Mouse (Mus musculus) cerebellum, adult 18-20 months (tissue): ENCODE data around the gene Zfp652.

Experiments used
- DNase-seq, 2 experiments: peaks; one replicate each; pipeline ENCODE4 v3.0.0; 2021

Zfp652 gene

DNA sequence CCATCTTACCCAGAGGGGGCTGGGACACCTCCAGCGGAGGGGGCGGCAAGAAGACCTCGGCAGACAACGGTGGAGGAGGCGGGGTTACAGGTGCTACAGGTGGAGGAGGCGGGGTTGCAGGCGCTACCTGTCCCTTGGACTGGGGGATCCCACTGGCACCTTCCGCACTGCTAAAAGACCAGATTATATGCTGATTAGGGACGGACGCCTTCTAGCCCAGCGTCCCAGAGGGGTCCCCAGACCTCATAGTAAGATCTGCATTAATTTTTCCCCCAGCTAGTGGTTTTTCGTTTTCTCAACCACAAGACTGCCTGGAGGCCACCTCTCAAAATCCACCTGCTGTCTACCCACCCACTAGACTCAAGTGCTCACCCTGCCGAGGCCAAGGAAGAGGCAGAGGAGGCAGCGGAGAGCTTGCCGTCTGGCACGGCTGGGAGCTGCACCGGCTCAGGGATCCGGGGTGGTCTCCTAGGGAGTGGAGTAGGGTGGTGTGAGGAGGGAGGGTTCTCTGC, 121.2 kb downstream of the Zfp652 start:
- no peak for DNase-seq

DNA sequence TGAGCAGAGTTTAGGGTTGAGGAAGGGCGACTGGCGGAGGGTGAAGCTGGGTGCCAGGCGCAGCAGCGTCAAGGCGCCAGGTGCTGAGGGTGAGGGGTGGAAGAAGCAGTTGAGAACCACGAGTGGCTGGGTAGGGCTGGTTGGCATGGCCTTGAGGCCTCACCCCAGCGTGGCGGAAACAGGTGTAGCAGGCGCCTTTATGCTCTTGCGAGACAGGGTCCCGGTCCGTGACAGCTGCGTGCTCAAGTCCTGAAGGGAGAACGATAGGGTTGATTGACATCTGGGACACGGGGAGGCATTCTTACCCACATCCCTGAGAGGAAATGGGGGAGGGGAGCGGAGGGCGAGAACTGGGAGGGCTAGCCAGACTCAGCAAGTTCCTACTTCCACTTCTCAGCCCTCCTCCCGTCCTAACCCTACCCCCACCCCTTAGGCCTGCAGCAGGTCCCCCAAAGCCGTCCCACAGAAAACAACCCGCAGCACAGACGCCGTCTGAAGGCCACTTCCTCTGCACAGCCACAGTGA, 121.7 kb downstream of the Zfp652 start:
- DNase-seq = no peak

DNA sequence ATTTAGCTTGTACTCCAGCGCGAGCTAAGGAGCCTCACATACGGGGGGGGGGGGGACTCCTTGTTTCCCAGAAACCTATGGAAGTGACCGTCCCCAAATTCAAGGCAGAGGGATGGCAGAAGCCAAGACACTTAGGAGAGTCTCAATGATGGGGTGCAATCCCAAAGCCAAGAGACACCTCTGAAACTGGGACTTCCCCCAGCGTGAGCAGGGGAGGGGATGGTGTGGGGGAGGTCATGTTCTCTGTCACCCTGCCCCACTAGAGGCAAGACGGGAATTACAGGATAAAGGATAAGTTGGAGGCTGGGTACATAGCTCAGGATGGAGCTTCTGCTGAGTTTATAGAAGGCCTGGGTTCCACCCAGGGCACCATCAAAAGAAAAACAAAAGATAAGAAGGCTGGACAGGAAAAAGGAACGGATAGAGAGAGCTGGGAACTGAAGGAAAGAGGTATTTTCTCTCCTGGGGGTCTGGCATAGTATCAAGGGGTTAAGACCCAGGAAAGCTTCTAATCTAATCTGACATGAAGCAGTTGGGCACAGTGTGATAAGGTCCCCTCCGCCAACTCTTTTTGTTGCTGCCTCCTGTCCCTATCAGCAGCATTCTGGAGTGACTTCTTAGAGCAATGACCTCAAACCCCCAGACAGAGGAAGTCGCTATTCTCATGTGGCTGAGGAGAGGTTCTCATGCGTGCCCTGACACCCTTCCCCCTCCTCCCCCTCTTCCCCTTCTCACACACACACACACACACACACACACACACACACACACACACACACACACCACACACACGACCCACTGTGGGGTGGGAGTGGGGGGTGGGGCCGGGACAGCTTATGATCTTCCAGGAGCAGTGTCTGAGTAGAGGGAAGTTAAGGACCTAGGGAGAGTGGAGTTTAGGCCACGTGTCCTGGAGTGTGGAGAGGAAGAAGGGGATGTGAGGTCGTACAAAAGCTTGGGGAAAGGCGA, 122.6 kb downstream of the Zfp652 start:
- DNase-seq = no peak

DNA sequence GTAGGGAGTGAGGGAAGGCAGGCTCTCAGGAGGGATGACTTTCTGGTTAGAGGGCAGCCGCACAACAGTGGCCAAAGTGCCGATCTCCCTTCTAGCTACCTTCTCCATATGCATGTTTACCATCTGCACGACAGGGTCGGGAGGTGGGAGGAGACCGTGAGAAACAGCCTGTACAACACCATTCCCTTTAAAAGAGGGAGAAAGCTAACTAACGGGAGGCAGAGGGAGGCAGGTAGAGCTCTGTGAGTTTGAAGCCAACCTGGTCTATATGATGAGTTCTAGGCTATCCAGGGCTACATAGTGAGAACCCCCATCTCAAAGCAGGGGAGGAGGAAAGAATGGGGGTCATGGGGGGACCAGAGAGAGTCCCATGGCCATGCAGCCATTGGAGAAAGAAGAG, 123.4 kb downstream of the Zfp652 start:
- DNase-seq = no peak

DNA sequence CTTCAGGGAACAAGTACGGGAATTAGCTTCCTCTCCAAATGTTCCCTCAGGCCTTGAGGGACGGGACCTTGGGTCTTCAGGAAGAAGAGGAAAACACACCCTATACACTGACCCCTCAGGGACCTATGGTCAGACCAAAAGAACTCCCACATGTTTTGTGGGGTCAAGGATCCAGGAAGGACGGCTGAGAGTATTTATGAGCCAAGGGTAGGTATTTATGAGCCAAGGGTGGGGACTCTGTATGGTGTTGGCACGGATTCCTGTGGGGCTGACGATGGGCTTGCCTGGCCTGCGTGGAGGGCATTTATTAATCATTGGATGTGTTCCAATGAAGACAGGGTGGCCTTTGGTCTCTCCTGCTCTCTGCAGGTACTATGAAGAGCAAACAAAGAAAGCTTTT, 124.0 kb downstream of the Zfp652 start:
- no peak for DNase-seq

DNA sequence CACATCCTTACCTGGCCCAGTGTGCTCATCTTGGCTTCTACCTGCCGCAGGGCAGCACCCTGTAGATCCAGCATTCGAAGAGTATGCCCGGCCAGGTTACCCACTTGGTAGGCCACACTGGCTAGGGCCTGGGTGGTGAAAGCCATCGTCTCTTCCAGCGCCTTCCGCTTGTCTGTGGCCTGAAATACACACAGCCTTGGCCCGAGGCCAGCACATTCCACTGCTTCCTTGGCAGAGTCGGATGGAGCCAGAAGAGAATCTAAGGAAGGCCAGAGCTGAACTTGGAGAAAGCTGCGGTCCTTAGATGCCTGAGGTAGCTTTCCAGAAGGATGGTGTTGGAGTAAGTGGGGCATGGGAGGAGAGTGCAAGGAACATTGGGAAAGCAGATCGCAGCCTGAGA, 124.6 kb downstream of the Zfp652 start, which contains the start of gene Gngt2:
TSS of gene Gngt2 (plus strand) at position 158 of the 400 bp plus-strand sequence.
- DNase-seq = peak; percentile 50 to 60

DNA sequence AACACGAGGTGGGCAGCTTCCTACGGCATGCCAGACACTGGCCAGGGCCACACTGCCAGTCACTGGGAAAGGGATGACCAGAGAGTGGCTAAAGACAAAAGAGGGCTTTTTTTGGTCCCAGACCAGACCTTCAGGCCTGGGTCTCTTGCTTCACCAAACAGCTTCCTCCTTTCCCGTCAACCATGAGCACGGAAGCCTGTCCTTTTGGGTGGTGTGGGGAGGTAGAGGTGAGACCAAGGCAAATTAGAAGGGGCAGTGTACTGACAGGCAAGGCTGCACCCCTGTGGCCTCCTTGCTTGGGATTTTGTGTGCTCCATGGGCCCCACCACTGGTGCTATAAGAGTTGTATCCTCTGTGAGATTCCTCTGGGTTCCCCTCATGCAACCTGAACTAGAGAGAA, 126.1 kb downstream of the Zfp652 start:
- no peak for DNase-seq

DNA sequence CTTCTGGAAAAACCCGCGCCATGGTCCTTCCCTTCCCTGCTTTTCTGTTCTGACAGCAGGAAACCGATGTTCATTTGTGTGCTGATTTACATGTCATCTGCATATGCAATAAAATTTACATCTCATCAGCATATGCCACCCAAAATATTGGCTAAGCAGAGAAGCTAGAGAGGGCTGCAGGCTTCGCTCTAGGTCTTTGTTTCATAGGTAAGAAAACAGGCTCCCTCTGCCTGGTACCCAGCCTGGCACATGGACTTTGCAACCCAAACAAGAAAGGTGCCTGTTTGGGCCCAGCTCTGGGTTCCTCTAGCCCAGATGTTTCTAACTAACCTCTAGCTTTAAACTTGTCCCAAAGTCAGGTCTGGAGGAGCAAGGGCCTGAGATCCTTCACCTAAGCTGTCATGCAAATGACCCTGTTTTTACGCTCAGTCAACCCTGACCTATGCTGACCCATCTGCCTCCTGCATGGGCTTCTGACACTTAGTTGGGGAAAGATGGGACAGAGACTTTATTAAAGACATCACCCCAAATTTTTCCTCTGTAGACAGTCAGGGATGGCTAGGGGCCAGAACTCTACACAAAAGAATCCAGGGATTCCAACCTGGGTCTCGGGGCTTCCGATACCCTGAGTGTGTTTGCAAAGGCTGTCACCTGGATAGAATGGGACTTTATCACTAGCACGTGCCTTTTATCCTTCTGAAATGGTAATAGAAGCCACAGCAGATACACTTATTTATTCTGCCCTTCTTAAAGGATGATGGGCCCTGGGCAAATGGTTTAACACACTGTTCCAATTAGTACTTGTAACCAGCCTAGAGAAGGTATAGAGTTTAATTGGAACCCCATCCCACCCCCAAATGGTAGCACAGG, 126.8 kb downstream of the Zfp652 start:
- DNase-seq = no peak

DNA sequence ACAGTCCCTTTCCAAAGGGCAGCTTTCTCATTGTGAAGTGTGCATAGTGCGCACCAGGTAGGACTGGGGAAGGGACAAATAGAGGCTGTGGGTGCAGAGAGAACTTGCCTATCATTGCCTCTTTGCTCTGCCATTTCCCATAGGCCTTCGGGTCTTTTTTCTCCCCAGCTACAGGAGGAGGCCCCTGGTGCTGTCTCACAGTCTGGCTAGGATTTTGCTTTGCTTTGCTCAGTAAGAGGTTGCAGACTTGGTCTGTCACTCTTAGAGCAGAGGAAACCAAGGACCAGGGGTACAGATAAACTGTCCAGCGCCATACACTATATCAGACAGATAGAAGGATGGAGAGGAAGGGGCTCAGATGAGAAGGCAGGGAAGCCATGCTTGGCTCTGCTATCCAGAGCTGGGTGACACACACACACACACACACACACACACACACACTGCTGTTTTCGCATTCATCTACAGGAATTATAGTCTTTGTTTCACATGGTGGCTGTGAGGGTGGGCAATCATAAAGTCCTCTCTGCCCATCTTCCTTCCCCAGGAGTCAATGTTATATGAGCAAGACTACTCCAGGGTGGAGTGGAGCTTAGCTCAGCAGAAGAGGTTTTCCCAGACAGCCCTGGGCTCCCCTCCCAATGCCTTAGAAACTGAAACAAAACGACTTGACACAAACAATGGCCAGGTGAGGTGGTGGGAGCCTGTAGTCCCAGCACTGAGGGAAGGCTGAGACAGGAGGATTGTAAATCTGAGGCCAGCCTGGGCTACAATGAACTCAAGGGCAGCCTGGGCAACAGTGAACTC, 128.4 kb downstream of the Zfp652 start:
- no peak for DNase-seq

DNA sequence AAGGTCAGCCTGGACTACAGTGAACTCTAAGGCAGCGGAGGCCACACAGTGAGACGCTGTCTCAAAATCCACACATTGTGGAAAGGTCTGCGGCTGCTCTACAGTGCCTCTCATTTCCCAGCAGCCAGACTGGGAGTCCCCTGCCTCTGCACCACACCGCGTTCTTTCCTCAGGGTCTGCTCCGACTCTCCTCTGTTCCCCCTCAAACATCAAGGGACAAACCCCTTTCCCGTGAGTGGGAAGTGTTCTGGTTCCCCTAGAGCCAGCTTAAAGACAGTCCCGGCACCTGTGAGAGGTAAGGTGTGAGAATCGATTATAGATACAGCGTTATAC, 129.0 kb downstream of the Zfp652 start:
- DNase-seq = no peak

DNA sequence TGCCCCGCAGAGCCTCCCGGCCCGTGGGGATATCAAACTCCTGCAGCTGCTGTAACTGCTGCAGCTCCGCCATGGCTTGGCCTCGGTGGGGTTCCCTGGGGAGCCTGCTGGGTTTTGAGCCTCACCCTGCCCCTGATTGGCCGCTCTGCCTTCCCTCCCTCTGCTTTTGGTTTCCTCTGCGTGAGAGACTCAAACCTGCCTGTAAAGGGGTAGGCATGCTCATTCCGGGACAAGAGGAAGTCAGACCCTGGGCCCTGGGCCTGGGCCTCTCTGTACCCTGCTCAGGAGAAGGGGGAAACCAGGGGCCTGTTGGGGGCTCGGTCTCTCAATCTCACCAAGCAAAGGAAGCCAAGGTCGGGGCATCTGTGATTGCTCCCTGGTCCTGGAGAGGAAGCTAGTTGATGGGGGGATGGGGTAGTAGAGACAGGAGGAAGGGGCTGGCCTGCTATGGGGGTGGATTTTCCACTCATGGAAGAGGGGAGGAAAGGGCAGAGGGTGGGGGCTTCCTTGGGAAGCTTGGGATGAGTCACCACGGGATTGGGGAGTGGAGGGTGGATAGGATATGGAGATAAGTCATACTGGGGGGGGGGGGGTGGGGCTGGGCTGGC, 129.7 kb downstream of the Zfp652 start, which contains the start of gene Abi3:
TSS of gene Abi3 (minus strand) at position 403 of the 608 bp plus-strand sequence.
- no peak for DNase-seq

DNA sequence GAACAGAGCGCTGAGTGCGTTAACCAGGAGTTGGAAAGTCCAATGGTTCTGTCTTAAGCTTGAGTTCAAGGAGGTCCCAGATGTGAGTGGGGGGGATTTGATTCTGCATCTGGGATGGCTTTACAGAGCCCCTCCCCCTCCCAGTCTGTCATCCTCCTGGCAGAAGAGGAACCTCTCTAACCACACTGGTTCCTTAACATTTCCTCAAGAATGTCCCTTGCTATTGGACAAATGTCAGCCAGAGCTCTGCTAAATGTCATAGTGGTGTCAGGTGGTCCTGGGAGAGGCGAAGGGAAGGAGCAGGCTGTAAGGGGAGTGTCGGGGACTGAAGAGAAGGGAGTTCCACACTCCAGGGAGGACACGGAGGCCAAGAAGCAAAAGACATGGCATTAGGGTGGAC, 130.5 kb downstream of the Zfp652 start:
- DNase-seq = no peak

DNA sequence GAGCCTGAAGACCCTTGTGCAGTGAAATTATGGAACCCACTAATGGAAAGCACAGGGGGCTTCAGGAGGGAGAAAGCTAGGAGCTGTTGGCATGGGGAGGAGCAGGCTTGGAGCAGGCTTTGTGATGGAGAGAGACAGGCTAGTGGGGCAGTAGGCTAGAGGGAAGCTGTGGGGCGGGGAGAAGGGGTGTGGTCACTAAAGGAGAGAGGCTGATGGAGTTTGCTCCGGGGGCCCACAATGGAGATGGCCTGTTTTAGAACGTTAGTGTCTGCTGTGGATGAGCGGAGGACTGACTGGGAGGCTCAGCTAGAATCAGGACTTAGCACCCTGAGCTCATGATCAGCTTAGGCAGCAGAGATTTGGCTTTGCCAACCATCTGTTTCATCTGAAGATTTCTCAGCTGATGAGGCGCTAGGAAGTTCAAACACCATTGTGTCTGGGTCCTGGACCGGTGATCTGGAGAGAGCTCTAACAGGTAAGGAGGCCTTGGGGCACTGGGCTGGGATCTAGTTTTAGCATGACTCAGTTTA, 131.0 kb downstream of the Zfp652 start:
- DNase-seq = no peak

DNA sequence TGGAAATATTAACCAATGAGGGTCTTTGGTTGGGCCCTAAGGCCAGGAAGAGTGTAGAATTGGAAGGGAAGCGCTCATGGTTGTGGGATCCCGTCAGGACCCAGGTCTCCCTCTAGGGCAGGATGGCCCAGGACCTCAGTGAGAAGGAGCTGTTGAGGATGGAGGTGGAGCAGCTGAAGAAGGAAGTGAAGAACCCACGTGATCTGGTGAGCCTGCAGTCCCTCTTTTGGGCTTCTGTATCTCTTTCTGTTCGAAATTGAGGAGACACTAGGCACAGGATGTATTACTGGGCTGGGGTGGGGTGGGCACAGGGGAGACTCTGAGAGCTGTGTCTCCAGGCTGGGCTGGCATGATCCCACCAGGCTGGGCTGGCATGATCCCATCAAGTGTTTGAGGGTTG, 132.5 kb downstream of the Zfp652 start:
- DNase-seq = no peak

DNA sequence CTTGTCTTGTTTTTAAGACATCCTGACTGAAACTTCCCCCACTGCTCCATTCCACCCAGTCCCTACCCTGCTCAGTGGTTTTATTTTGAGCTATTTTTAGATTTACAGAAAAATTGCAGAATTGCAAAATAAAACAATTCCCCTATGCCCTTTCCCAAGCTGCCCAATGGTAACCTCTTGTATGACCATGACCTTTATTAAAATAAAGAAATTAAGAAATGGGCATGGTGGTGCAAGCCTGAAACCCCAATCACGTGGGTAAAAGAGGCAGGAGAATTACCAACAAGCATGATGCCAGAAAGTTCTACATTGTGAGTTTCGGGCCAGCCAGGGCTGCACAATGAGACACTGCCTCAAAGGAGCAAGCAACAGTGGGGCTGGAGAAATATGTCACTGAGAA, 138.4 kb downstream of the Zfp652 start:
- DNase-seq = no peak

DNA sequence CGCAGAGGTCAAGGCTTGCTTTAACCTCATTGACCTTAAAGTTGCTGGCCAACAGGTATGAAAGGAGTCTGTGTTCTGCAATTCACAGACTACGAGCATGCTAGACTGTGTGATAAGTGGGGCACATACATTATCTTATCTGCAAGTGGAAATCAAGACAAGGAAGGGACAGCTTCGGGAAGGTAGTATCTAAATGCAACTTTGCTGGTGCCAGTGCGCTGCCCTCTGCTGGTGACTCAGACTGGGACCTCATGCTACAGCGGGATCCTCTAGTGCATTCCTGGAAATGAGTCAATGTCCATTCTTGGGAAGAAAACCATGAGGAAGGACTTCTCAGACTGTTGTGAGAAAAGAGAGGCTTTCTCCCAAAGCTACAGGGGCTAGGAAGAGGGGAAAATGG, 141.2 kb downstream of the Zfp652 start:
- peak; percentile 70 to 73 for DNase-seq

DNA sequence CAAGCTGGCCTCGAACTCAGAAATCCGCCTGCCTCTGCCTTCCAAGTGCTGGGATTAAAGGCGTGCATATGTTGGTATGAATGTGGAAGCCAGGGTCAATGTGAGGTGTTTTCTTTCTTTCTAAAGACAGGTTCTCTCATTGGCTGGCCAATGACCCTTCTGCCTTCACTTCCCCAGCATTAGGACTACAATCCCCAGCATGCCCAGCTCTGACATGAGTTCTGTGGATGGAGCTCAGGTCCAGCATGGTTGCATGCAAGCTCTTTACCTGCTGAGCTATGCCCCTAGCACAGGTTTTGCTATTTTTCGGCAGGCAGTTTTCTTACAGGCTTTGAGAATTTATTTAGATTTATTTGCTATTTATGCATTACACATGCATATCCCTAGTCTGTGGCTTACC, 144.8 kb downstream of the Zfp652 start:
- peak; percentile 53 to 75 for DNase-seq

DNA sequence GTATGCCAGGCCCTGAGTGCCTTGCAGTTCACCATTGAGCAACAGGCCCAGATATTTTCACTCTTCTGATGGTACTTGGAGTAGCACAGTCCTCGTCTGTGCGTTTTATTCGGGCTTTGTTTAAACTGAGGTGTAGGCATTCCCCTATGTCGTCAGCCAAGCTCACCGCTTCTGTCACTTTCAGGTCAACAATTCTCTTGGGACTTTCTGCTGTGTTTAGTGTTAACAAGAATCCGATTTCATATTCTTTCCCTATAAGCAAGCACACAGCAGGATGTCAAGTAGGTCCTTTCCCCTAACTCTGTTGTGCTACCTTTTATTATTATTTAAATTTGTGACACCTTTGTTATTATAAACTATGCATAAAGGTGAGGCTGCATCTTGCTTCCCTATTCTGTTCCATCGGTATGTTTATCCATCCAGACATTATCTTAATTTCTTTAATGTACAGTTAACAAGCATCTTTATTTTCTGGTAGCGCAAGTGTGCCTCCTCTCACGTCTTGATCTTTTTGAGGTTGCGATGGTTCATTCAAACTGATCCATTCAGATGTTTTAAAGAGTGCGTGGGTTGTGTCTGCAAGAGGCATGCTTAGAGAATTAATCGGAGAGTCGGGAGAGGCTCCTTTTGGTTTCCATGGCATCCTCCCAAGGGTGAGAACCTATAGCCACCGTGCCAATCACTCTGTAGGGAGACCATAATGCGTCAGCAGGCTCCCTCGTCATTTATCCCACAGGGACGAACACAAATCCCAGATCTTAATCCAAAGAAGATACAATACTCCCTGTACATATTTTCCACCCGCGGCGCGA, 145.4 kb downstream of the Zfp652 start:
- peak in 1 of 2 experiments; percentile 28 for DNase-seq

DNA sequence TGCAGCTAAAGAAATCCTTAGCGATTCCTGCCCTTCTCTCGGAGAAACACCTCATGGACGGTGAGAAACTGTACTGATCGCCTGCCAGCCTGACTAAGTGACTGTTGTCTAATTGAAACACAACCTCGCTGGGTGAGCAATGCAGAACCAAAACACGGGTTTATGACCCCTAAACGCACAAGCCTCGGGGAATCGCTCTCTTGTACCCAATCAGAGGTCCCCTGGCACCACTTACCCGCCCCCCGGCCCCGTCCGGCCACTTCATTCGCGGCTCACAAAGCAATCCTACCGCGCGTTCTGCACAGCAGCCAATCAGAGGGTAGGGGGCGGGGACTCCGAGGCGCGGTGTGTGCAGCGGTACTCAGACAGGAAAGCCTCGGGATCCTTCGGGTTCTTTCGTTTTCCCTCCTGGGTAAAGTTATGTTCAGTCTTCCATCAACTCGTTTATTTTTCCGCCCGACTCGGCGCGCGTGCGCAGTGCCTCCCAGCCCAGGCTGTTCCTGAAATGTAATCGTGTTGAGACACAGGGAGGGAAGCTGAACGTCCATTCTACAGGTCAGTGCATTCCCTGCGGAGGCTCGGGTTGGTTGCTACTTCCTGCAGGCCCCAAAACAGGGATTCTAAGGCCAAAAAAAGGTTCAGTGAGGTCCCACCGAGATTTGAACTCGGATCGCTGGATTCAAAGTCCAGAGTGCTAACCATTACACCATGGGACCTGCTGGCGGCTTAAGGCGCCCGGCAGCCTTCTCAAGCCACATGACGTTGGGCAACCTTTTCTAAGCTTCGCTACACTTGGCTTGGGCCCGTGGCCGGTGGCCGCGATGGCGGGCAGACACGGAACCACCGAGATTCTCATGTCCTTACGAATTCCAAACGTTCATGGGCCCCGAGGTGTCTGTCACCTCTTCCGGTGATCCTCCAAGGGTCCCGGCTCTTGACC, 146.3 kb downstream of the Zfp652 start:
- peak; percentile 95 to 98 for DNase-seq

DNA sequence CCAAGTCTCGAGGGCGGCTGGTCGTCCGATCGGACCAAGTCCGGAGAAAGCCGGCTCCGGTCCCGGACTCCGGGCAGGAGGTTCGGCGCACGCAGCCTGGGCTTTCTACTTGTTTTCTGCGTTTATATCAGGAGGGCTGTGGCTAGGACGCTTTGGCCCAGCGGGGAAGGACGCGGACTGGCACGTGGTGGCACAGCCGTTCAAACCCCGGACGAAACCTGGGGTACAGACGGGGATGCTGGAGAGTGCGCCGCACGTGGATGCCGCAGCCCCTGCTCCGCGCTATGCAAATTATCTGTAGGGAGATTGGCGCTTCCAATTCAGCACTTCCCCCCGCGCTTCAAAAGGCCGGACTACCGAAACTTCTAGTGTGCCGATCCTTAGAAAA, 147.0 kb downstream of the Zfp652 start:
- peak in 1 of 2 experiments; percentile 69 for DNase-seq
